Mouse (Mus musculus): ENCODE results near the gene Sgca.
A peak's percentile ranks its signal among the peaks of the same experiment; 100 is the strongest.

The Sgca gene

GRCm38 (mm10) chr11:94942282-94943023 lies 33.7 kb downstream of the Sgca start:
- DNase-seq: no peak

- DNase-seq: no peak
Observed at GRCm38 (mm10) chr11:94941776-94942175, 34.4 kb downstream of the Sgca start.

- no peak for DNase-seq
Observed at GRCm38 (mm10) chr11:94941121-94941520, 35.0 kb downstream of the Sgca start.

GRCm38 (mm10) chr11:94939280-94939679 lies 36.8 kb downstream of the Sgca start:
- DNase-seq: peak; percentile 80

GRCm38 (mm10) chr11:94938296-94938695 lies 37.8 kb downstream of the Sgca start:
- no peak for DNase-seq

- DNase-seq: no peak
Observed at GRCm38 (mm10) chr11:94937787-94938186, 38.3 kb downstream of the Sgca start.

GRCm38 (mm10) chr11:94937335-94937781 lies 38.8 kb downstream of the Sgca start:
- no peak for DNase-seq

- peak; percentile 96 for DNase-seq
Observed at GRCm38 (mm10) chr11:94936851-94937295, 39.3 kb downstream of the Sgca start.

GRCm38 (mm10) chr11:94936045-94936444 lies 40.1 kb downstream of the Sgca start, which contains the start of gene Col1a1:
Col1a1 (plus strand) TSS chr11:94936224.
- DNase-seq: no peak

- DNase-seq: no peak
Observed at GRCm38 (mm10) chr11:94934526-94934925, 41.6 kb downstream of the Sgca start.

GRCm38 (mm10) chr11:94933584-94933983 lies 42.5 kb downstream of the Sgca start:
- peak; percentile 63 for DNase-seq

- no peak for DNase-seq
Observed at GRCm38 (mm10) chr11:94930151-94930550, 46.0 kb downstream of the Sgca start.

- no peak for DNase-seq
Observed at GRCm38 (mm10) chr11:94929599-94929998, 46.5 kb downstream of the Sgca start.

GRCm38 (mm10) chr11:94928820-94929219 lies 47.3 kb downstream of the Sgca start:
- peak; percentile 94 for DNase-seq

- DNase-seq: no peak
Observed at GRCm38 (mm10) chr11:94927771-94928291, 48.3 kb downstream of the Sgca start.

- DNase-seq: no peak
Observed at GRCm38 (mm10) chr11:94926431-94926830, 49.7 kb downstream of the Sgca start.

GRCm38 (mm10) chr11:94924977-94925376 lies 51.1 kb downstream of the Sgca start:
- no peak for DNase-seq

GRCm38 (mm10) chr11:94920996-94921401 lies 55.1 kb downstream of the Sgca start:
- no peak for DNase-seq

- no peak for DNase-seq
Observed at GRCm38 (mm10) chr11:94917717-94918116, 58.4 kb downstream of the Sgca start.

GRCm38 (mm10) chr11:94916477-94916876 lies 59.6 kb downstream of the Sgca start:
- DNase-seq: no peak

GRCm38 (mm10) chr11:94915675-94916403 lies 60.3 kb downstream of the Sgca start:
- no peak for DNase-seq

- no peak for DNase-seq
Observed at GRCm38 (mm10) chr11:94913302-94914090, 62.6 kb downstream of the Sgca start.

Measured in embryo, embryonic 11 days (tissue).